Mouse (Mus musculus) adrenal gland, adult 18-20 months (tissue): ENCODE results near the gene Znhit6. TPM values are rescaled to one million over a fixed set of nuclear protein-coding genes. Genes with fewer than 3 reads are reported as not detected.

ENCODE experiments used
- DNase-seq, 2 experiments: peaks; one replicate each; pipeline ENCODE4 v3.0.0; 2021 to 2022; ENCODE audit warnings: low spot score in 2 of 2
- long read RNA-seq, 2 experiments: library from polyadenylated mRNA; stranded (forward); transcript quantifications; one replicate each; pipeline ENCODE4 v2.0.0; 2021
- total RNA-seq, 2 experiments: library from RNA; stranded (reverse); gene quantifications; 1 replicate in 1 of 2; 2 replicates in 1 of 2; pipeline ENCODE4 v1.2.3; 2021

The Znhit6 gene
- total RNA-seq: 10 to 100 TPM; 13.0 to 17.6 TPM
- long read RNA-seq, experiment 1, transcript Znhit6-201 (10 exons, 2,339 nt): major isoform, 11 of 15 reads
- long read RNA-seq, experiment 1, partial matches to known transcripts: 1 of 15 reads
- long read RNA-seq, experiment 1, other reads (novel, unspliced or antisense): 1 of 15 reads
- long read RNA-seq, experiment 2, transcript Znhit6-201 (10 exons, 2,339 nt): major isoform, 24 of 29 reads
- long read RNA-seq, experiment 2, partial matches to known transcripts: 0 of 29 reads
- long read RNA-seq, experiment 2, other reads (novel, unspliced or antisense): 1 of 29 reads

DNA sequence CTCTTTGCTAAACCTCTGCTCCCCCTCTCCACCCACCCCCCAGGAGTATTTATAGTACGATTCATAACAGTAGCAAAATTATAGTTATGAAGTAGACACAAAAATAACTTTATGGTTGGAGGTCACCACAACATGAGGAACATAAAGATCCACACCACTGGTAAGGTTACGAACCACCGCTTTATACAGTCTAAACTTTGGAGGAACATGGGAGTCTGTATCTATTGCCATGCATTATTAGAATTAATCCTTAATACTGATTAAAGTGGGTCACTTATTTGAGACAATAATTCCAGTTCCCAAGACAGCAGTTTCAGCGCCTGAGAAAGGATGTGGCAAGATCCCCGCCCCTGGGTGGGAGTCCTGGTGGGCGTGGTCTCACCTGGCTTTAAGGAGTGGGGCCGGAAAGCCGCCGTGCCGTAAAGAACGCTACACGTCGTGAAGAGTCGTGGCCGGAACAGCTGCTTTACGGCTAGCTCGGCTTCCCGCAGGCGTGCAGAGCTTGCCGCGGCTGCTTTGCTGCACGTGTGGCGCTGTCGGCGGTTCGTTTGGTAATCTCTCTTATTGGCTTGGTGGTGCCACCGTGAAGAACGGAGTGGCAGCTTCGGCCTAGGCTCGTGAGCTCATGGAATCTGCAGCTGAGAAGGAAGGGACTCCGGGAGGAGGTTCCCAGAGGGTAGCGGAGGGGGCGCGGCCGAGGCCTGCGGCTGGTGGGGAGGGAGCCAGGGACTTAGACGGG is at the start of gene Znhit6:
Gene Znhit6 (plus strand): TSS at position 463 of the 739 bp plus-strand sequence.
- DNase-seq: peak; percentile 88

DNA sequence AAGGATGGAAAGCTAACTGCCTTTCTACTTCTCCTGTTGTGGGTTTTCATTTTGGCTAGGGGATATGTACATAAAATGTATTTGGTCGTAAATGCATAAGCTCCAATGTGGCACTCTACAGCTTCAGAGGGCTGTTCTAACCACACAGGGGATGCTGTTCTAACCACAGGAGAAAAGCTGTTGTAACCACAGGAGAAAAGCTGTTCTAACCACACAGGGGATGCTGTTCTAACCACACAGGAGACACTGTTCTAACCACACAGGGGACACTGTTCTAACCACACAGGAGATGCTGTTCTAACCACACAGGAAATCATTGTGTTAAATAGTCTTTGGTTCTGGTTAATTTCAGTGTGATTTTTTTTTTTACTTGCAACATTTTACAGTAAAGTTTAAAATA is 38.1 kb upstream of the Znhit6 start:
- DNase-seq: no peak

DNA sequence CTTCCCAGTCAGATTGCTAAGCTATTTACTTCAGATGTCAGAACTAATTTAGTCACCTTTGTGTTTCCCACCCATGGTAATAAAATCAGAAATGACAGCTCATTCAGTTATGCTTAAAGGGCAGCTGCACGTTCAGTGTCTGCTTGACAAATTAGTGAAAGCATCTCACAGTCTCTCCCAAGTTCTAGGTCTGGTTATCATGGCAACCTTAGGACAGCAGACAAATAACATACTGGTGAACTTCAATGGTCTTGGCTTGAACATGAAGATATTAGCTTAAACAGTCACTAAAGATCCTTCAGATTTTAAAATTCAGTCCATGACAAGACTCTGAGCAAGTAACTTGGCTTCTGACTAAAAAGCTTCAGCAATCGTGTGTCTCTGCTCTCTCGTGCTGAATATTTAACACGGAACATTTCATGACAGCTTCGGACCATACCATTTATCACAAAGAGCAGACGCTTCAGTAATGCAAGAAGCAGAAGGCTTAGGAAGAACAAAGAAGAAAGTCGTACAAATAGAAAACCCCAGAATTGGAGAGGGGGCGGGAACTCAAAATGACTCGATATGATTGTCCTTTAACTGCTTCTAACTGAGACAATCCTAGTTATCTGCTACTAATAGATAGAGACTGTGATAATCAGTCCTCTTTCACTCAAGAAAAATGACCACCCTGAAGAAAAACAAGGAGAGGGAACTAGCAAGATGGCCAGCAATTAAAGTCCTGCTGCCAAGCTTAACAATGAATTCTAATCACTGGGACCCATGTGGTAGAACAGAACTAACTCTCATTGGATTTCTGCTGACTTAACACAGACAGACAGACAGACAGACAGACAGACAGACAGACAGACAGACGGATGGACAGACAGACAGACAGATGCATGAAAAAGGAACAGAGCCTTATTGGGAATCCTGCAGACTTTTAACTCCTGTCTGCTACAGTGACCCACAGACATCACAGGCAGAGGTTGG is 27.3 kb upstream of the Znhit6 start:
- DNase-seq: no peak

DNA sequence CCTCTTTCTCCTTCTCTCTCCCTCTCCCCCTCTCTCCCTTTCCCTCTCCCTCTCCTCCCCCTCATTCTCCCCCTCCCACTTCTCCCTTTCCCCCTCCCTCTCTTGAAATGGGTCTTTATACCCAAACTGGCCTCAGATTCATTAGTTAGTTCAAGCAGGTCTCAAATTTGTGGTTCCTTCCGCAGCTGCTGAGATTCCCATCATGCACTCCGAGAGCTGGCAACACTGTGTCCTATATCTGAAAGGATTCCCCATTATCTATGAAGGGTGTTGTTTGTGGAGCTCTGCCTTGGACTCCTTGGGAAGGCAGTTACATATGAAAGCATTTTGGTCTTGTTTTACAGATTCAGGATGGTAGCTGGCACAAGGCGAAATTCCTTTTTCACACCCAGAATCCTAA is 25.8 kb upstream of the Znhit6 start:
- no peak for DNase-seq

DNA sequence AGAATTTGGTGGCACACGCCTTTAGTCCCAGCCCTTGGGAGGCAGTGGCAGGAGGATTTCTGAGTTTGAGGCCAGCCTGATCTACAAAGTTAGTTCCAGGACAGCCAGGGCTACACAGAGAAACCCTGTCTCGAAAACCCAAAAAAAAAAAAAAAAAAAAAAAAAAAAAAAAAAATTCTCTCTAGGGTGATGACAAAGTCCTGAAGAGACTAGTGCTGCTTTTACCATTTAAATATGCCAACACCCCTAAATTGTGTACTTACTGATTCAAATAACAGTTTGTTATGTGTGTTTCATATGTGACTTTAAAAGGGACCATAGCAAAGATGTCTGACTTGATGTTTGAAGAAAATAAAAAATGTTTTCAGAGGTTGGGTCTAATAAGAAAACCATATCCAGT is 21.6 kb upstream of the Znhit6 start:
- DNase-seq: no peak

DNA sequence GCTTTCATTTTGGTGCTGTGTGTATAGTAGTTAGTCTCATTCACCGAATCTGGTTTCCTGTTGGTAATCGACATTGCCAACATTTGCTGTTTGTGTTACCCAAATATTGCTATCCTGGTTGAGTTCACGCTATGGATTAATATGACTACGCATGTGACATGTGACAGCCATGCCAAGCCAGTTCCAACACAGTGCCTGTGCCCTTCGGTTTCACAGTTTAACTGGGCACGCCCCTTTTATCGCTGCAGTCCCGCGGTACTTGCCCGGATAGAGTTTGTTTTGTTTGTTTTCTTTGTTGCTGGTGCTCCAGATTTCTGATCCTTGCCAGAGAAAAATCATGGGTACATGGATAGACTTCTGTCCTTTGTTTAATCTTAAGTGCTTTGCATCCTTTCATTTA is 19.8 kb upstream of the Znhit6 start:
- no peak for DNase-seq

DNA sequence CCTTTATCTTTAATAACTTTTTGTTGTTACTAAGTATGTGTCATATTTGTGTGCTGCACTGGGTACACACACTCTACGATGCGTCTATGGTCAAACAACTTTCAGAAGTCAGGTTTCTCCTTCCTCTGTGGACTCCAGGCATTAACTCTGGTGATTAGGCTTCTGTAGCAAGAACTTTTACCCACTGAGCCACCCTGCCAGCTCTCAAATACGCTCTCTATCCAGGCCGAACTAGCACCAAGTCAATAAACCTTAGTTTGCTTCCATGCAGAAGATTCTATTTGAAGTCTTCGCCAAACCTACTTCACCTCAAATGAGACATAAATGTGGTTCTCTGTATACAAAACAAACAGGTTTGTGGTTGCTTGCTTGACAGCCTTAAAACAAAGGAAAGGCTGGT is 16.3 kb upstream of the Znhit6 start:
- no peak for DNase-seq

DNA sequence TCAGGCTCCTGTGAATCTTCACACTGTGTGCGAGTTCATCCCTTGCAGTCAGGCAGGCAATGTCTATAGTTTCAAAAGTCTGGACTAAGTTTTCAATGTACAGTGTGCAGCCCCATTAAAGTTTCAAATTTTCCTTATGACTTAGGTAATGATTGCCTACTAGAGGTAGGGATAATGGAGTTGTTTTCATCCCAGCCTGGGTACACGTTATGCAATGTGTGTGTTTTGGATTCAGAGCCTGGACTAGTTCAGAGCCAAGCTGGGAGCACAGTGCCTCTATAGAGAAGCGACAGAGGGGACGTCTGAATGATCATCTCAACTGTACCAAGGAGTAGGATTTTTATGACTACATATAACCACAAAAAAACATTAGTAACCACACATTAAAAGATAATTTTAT is 15.9 kb upstream of the Znhit6 start:
- no peak for DNase-seq

DNA sequence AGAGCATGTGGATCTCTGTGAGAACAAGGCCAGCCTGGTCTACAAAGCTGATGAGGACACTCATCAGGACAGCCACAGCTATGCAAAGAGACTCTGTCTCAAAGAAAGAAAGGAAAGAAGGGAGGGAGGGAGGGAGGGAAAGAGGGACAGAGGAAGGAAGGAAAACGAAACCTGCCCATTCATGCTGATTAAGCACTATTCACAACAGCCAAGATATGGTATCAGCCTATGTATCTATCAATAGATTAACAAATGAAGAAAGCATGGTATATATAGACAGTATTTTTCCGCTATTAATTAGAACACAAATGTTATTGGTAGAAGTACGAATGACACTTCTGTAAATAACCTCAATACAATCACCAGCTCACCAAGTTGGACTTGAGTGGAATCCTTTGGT is 1.5 kb upstream of the Znhit6 start:
- no peak for DNase-seq

DNA sequence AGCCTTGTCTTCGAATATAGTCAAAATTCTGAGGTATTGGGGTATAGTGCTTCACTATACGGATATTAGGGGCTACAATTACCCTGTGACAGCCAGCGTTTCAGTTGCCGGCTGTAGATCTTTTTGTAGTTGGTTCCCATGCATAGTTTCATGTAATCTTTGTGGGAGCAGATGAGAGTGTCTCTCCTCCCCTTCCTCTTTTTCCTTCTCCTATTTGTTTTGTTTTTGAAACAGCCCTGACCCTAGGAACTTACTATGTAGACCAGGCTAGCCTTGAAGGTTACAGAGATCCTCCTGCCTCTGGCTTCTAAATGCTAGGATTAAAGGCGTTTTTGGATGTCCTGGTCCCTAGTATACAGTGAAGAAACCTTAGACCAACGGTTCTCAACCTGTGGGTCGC is 665 bp upstream of the Znhit6 start:
- DNase-seq: no peak

DNA sequence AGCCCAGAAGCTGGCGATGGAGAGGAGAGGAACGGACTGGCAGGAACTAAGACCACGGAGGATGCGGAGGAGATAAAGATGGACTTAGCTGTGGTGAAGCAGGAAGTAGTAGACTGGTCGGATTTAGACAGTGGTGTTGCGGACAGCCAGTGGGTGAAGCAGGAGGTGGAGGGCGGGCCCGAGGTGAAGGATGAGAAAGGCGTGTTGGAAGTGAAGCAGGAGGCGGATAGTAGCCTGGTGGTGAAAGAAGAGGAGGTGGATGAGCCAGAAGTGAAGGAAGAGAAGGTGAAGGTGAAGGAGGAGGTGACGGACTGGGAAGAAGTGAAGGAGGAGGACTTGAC is 447 bp downstream of the Znhit6 start:
- no peak for DNase-seq

DNA sequence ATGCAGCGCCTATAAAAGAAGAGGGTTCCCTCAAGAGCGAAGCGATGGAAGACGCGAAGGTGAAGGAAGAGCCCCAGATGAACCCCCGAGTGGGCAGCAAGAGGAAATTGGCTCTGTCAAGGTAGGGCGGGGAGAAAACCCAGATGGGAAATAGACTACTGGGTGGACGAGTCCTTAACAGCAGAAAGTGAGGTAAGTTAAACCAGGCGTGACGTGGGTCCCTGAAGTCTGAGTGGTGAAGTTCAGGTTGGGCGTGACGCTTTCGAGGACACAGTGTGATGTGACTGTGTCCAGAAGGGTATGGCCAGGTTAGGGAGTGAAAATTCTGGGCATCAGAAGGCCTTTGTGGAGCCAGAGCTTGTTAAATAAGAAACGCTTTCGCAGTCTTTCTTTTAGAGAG is 871 bp downstream of the Znhit6 start:
- no peak for DNase-seq

DNA sequence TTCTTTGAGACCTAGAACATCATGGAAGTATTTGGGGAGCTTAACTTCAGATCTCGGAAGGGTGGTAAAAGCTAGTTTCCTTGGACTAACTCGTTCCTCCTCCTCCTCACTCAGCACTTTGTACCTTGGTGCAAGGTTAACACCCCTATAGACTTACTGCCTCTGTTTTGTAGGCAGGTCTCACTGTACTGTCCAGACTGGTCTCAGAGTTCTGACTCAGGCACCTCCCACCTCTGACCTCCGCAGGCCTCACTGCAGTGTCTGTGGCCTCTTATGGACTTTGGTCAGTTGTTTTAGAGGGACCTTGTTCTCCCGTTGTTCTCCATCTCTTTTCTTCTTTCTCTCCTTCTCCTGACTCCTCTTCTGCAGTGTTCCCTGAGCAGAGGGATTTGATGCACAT is 7.0 kb downstream of the Znhit6 start:
- DNase-seq: no peak

DNA sequence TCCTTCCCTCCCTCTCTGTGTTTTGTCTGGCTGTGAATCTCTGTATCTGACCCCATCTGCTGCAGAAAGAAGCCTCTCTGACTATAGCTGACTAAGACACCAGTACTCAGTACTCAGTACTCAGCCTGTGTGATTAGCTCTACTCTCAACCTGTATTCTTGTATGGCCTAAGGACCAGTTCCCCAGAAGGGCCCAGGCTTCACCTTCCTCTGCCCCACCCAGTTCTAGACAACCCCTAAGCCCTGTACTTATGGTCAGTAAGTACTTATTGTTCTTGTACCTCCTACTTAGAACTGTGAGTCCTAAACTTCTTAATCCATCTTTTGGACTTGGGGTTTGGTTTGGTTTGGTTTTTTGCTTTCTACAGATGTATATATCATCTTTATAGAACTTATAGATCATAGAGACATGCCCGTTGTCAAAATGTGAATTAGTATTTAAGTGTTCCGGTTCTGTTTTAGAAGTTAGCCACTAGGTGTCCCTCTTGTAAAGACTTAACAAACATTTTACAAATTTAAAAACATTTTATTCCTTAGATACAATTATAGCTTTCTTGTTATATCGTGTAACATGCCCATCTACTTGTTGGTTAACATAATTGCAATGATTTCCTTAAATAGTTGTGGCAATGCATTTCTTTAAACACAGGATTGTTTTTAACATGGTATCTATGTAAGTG is 7.7 kb downstream of the Znhit6 start:
- DNase-seq: no peak

DNA sequence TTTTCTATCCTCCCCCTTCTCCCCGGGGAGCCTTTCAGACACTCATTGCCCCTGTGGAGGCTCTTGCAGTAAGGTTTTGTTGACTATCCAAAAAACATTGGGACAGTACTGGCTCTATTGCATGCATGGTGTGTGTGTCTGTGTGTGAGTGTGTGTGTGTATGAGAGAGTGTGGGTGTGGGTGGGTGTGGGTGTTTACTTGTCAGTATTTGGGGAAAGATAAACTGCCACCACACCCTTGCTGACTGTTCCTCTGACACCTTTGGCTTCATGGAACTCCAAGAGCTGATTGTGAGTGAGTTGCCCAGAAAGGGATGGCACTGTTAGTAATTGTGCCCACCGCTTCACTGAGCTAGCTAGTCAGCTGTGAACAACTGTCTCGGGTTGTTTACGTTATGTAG is 14.6 kb downstream of the Znhit6 start:
- no peak for DNase-seq

DNA sequence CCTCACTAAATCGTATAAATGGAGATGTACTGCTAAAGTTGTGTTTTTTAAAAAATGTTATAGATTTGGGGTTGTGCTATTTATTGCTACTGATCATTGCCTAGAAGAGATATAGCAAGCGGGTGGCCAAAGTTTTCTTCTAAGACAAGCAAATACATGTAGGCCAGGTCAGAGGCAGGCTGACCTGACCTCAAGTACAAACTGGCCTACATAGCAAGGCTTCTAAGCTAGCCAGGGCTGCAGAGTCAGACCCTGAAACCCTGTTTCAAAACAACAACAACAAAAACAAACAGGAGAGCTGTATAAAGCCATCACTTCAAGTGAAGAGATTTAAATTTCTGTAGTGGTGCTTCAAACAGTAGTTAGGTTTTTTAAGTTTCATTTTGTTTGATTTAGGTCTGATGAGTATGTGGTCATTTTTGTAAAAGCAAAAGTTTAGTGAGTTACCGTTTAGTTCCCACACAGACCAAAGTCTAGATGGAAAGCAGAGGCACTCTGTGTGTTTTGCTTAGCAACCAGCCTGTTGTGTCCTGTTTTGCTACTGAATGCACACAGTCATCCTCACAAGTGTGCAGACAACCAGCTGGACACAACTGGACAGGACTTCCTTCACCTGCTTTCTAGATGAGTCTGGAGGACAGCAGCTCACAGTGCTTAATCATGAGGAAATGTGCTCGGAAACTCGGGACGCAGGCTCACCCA is 16.0 kb downstream of the Znhit6 start:
- DNase-seq: no peak

DNA sequence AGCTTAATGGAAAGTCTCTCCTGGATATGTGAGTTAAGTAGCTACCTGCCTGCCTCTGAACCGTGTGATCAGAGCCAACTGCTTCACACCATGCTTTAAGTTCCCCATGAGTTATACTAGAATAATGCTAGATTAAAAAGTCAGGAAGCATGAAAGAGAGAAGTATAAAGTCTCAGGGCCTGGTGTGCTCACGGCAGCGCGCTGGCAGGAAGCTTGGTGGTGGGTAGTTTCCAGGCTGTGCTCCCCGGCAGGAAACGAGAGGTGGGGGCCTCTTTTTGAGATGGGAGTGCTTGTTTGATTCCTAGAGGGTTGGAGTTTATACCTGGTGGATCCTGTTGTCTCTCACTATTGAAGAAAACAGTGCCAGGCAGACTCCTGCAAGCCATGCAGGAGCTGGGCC is 19.3 kb downstream of the Znhit6 start:
- no peak for DNase-seq

DNA sequence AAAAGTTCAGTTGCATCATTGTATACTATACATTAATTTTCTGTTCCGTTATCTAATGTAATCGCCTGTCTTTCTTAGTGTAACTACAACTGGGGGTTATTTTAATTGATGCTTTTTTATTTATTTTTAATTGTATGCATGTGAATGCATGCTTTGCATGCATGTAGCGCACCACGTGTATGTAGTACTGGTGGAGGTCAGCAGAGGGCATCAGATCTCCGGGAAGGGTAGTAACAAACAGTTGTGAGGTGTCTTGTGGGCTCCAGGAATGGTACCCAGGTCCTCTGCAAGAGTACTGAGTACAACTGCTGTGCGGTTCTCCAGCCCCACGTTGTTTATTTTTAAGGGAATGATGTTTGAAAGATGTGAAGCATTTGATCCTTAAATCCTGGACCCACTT is 23.1 kb downstream of the Znhit6 start:
- DNase-seq: no peak

DNA sequence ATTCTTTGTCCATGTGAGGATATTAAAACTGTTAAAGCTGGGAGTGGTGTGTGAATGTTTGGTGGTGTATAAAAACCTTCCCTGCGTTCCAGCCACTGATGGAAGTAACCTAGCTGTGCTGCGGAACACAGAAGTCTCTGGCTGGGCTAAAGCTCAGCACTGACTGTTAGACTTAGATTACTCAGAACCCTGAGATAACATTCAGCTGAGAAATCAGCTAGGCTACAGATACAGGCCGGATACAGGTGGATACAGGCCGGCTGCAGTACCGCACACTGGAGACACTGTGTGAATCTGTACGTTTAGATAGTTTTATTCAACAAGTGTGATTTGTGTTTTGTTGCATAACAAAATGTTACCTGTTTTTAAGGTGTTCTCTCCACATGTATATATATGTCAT is 24.8 kb downstream of the Znhit6 start:
- no peak for DNase-seq

DNA sequence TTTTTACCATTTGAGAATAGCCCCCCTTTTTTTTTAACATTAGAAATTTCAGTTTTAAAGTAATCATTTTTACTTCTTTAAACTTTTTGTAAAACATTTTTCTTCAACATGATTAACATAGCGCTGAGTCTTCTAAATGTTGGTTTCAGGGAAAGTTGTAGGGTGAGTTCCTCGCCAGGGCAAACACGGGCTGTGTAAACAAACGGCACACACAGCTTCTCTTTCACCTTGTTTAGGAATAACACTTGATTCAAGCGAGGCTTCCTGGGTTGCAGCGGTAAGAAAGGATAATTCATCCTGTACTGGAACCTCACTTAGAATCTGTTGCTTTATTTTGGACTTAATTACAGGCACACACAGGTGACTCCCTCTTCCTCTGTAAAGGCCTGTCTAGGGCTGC is 25.3 kb downstream of the Znhit6 start:
- no peak for DNase-seq
